Mouse (Mus musculus): ENCODE measurements around the gene Tpbgl.
A peak's percentile ranks its signal among the peaks of the same experiment; 100 is the strongest.

Gene Tpbgl

DNA sequence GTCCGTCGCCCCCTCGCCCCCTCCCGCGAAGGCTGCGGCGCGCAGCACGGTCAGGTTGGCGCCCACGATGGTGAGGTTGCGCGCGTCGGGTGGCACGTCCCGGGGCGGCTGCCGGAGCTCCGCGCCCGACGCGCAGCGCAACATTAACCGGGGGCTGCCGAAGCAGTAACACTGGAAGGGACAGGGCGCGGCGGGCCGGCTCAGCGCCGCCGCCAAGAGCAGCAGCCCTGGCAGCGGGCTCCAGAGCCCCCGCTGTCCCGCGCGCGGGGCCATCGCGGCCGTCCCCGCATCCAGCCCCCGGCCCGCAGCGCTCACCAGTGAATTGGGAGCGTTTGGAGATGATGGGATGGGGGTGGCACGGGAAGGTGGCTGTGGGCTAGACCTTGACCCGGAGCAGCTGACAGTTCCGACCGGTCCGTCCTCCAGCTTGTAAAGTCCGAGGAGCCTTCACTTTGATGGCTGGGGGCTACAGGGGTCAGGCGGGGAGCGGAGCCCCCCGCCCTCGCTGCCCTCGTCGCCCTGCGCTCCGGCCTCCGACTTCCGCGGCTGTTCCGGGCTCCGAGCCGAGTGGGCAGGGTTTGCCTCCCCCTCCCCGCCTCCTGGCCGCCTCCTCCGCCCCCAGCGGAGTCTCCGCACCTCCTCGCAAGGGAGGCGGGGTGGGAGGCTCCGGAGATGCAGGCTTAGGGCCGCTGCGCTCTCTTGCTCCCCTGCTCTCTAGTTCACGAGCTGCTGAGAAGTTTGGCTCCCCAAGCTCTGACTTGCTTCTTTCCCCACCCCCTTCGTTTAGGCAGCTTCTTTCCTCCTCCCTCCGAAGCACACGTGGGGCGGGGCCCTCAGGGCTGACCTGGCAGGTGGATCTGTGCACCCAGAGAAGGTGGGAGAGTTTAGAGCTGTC lies at the start of gene Tpbgl:
Gene Tpbgl, minus strand, starts transcription at position 728 of the 895 bp plus-strand sequence.
- peak; percentile 71 for DNase-seq (ENCODE audit: low spot score)

DNA sequence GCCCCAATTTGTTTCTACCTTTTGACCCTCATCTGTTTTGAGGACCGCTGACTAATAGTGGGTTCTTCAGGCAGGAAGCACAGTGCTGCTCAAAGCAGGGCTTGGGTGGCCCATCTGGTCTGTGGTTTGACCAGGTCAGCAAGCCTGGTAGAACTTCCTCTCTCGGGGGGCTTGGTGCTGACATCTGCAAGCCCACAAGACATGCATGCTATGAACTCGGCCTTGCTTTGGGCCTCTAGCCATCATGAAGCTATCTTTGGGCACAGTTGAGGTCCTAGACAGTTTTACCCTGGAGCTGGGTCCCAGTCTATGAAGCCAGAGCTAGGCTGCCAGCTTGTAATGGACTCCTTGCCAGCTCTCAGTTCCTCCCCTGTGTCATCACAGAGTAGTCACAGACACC lies 48.0 kb upstream of the Tpbgl start:
- no peak for DNase-seq (ENCODE audit: low spot score)

- DNase-seq (ENCODE audit: low spot score) = no peak
Observed at GRCm38 (mm10) chr7:99674209-99674608, 47.3 kb upstream of the Tpbgl start.

GRCm38 (mm10) chr7:99673188-99673587 lies 46.3 kb upstream of the Tpbgl start:
- DNase-seq (ENCODE audit: low spot score) = no peak

DNA sequence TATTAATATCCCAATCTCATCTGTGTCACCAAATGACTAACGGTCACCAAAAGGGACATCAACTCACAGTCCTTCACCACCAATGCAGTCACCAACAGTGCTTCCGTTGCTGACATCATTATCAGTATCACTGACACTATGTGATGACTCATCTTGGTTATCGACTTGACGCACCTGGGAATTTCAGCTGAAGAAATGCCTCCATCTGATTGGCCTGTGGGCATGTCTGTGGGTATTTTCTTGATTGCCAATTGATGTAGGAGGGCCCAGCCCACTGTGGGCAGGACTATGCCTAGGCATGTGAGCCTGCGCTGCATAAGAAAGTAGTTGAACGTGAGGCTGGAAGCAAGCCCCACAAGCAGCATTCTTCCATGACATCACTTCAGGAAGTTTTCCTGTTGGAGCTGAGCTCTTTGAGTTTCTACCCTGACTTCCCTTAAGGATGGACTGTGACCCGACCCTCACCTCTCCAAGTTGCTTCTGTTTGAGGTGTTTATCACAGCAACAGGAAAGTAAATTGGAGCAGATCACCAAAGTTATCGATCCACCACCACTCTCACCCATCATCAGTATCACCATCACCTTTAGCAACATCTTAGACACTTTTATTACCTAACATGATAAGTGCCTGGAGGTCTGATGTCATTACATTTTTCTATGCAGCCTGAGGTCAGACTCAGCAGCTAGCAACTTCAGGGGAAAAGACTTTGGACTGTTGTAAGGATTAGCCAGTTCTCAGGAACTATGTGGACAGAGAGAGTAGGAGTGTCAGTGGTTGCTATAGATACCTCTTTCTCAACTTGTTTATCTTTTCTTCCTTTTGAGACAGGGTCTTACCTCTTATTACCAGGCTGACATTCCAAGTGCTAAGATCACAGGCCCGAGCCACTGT lies 44.9 kb upstream of the Tpbgl start:
- DNase-seq (ENCODE audit: low spot score) = no peak

DNA sequence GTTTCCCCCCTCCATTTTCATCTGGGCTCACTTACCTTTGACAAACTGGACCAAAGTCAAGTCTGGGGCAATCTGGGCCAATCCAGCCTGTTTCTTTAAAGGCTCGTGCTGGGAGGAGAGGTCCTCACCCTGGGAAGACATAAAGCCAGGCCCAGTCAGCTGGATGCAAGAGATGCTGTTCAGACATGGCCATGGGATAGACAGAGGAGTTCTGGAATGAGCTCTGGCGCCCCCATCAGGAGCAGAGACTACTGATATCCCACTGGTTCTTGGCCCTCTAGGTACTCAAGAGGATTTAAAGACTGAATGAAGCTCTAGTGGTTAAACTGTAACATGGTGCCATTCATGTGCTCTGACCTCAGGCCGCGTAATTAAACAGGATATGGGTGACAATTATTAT lies 44.0 kb upstream of the Tpbgl start:
- no peak for DNase-seq (ENCODE audit: low spot score)

GRCm38 (mm10) chr7:99668802-99669201 lies 41.9 kb upstream of the Tpbgl start:
- DNase-seq (ENCODE audit: low spot score) = no peak

GRCm38 (mm10) chr7:99667096-99667495 lies 40.2 kb upstream of the Tpbgl start:
- no peak for DNase-seq (ENCODE audit: low spot score)

- DNase-seq (ENCODE audit: low spot score) = no peak
Observed at GRCm38 (mm10) chr7:99665731-99666452, 39.0 kb upstream of the Tpbgl start.

- DNase-seq (ENCODE audit: low spot score) = peak; percentile 70
Observed at GRCm38 (mm10) chr7:99664571-99665485, 37.9 kb upstream of the Tpbgl start.

DNA sequence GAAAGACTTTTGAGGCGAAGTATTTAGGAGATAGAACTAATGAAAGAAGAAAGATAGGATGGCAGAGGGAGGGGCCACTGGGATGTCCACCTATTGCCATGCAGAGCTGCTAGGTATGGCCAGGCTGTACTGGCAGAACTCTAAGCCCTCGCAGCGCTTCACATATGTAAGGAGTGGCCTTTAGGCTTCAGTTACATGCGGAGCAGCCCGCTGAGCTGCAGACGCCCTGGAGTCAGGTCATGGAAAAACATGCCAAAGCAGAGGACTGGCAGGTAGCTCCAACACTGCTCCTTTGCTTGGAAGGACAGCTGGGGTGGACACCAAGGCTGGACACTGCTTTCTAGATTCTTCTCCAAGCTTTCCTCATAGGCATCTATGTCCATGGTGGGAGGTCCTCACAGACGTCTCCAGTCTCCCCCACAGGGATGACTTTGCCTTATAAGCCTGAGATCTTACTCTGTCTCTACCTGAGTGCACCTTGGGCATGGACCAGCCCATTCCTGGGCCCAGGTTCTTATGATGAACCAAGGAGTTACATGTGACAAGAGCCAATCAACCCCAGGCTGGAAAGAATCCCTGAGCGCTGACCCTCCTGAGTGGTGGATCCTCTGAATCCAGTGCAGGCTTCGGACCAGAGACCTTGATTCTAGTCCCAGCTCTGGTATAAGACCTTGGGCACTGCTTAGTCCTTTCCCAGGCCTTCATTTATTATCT lies 36.8 kb upstream of the Tpbgl start:
- DNase-seq (ENCODE audit: low spot score) = no peak

GRCm38 (mm10) chr7:99662311-99662710 lies 35.4 kb upstream of the Tpbgl start:
- no peak for DNase-seq (ENCODE audit: low spot score)

- DNase-seq (ENCODE audit: low spot score) = no peak
Observed at GRCm38 (mm10) chr7:99661571-99662230, 34.8 kb upstream of the Tpbgl start.

GRCm38 (mm10) chr7:99661071-99661470 lies 34.2 kb upstream of the Tpbgl start:
- DNase-seq (ENCODE audit: low spot score) = no peak

GRCm38 (mm10) chr7:99659379-99660029 lies 32.6 kb upstream of the Tpbgl start:
- DNase-seq (ENCODE audit: low spot score) = peak; percentile 64

- DNase-seq (ENCODE audit: low spot score) = no peak
Observed at GRCm38 (mm10) chr7:99654244-99654643, 27.3 kb upstream of the Tpbgl start.

- DNase-seq (ENCODE audit: low spot score) = no peak
Observed at GRCm38 (mm10) chr7:99649585-99649984, 22.7 kb upstream of the Tpbgl start.

GRCm38 (mm10) chr7:99648623-99649022 lies 21.7 kb upstream of the Tpbgl start:
- DNase-seq (ENCODE audit: low spot score) = no peak

GRCm38 (mm10) chr7:99644701-99645100 lies 17.8 kb upstream of the Tpbgl start:
- DNase-seq (ENCODE audit: low spot score) = no peak
